Mouse (Mus musculus) right cerebral cortex, adult 18-20 months (tissue): Measurements from ENCODE around the gene Calml4.
"Not testable (repeated sequence)": the region's sequence is repeated elsewhere in the genome, so short reads cannot be mapped to it uniquely, and the experiment has no call there.

Experiments used
- DNase-seq: peaks from one replicate; pipeline ENCODE4 v3.0.0; 2022; ENCODE audit warnings: mixed read lengths

The Calml4 gene

DNA sequence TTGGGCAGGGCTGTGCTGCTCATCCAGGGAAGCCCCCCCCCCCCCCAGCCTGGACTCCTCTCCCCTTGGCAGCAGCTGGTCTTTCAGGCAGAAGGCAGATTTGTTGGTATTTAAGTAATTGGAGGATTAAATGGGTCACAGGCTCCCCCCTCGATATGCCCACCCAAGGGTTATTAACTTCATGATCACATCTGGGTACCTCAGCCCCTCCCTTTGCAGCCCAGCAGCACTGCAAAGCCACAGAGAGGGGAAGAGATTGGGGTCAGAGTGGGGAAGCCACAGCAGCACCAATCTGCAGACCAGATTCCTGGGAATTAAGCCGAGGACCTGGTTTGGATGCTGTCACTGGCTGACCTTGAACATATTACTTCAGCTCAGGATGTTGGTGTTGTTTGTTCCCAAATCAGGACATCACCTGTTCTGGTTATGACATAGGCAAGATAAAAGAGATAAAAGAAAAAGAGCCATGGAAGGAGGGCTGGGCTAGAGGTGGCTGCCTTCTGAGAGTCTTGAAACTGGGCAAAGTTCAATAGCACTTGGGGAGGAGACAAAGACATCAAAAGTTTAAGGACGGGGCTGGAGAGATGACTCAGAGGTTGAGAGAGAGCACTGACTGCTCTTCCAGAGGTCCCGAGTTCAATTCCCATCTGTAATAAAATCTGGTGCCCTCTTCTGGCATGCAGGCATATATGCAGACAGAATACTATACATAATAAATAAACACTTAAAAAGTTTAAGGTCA lies 22.0 kb upstream of the Calml4 start:
- no peak for DNase-seq

DNA sequence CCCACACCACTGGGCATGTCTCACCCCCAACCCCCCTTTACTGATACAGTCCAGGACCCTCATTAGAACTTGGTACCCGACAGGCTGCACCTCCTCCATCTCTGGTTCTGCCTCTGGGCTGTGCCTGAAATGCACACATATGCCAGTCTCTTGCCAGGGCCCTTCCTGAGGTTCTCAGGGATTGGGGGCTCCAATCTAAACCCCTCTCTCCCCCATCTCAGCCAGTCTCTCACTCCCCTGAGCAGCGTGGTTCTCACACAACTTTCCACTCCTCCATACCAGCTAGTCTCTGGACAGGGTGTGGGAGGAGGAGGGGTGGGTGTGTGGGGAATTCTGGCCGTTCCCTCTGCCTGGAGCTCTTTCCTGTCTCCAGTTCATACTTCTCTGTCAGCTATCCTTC lies 20.3 kb upstream of the Calml4 start:
- no peak for DNase-seq

DNA sequence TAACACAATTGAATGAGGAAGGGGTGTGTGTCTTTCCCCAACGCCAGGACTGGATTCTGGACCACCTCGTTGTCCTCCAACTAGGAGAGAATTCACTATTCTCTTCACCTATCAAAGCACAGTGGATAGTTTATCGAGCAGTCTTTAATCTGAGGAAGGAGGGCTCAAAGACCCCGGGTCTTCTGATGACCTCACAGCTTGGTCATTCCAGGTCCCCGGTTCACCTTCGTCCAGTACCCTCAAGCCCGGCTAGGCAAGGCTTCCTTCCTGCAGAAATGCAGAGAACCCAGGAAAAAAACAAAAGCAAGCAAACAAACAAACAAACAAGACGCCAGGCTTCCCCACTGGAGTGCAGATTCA lies 19.8 kb upstream of the Calml4 start:
- DNase-seq, result no peak

- peak; percentile 78 for DNase-seq
Measured at GRCm38 (mm10) chr9:62838506-62839171, 19.2 kb upstream of the Calml4 start, which contains the start of gene Cln6. Gene Cln6, plus strand, starts transcription at chr9:62838785.

GRCm38 (mm10) chr9:62839172-62839770 lies 18.6 kb upstream of the Calml4 start:
- DNase-seq, result no peak

- DNase-seq, result no peak
Measured at GRCm38 (mm10) chr9:62843356-62844024, 14.4 kb upstream of the Calml4 start.

GRCm38 (mm10) chr9:62844461-62844860 lies 13.4 kb upstream of the Calml4 start:
- no peak for DNase-seq

- peak; percentile 82 for DNase-seq
Measured at GRCm38 (mm10) chr9:62847694-62848093, 10.2 kb upstream of the Calml4 start.

- no peak for DNase-seq
Measured at GRCm38 (mm10) chr9:62848641-62849040, 9.2 kb upstream of the Calml4 start.

DNA sequence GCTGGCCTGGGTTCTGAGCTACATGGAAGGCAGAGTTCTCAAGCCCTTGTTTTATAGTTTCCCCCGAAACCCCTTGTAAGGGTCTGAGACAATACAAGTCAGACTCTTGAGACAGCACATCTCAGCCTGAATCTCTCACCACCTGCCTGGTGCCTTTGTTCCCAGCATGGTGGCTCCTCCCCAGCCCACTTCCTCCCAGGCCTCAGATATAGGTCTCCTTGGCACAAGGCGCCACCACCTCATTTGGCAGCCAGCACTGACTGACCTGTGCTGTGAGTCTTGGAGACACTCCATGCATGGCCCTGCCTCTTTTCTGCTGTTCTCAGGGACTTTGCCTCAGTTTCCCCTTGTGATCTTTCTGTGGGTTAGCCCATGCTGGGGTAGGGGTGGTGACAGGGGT lies 6.3 kb upstream of the Calml4 start:
- no peak for DNase-seq

DNA sequence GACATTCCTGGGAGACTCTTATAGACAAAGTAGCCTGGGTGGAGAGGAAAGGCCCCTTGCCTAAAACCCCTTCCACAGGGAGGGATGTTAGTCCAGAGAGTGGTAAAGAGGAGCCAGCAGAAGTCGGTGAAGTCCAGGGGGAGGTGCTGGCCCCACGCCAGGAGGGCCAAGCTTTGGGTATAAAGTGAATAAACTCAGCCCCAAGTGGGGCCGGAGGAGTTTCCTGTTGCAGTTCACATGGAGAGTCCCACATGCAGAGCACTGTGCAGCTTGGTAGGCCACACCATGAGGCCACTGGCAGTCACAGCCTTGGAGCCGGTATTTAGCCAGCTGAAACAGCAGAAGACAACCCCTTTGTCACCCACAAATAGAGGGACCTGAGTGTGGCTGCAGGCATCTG lies 3.4 kb upstream of the Calml4 start:
- DNase-seq, result no peak

DNA sequence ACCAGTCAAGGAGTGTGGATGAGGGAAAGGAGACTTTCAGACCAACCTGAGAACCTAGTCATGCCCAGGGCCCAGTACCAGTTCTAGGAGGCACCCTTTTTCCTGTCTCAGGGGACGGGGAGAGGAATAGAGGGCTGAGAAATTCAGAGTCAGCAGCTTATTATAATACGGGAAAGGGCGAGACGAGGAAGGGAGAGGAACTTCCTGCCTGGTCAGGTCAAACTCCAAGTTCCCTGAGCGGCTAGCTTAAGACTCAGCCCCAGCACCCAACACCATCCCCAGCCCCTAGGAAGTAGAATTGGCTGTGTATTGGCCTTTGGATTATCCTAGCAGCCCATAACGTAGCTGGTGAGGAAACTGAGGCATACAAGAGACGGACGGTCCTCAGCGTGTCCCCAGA lies 664 bp upstream of the Calml4 start:
- DNase-seq, result no peak

- no peak for DNase-seq
Measured at GRCm38 (mm10) chr9:62858266-62859019, 563 bp downstream of the Calml4 start.

- DNase-seq, result not testable (repeated sequence)
Measured at GRCm38 (mm10) chr9:62860102-62860501, 2.2 kb downstream of the Calml4 start.

GRCm38 (mm10) chr9:62860866-62861265 lies 3.0 kb downstream of the Calml4 start:
- DNase-seq, result no peak

DNA sequence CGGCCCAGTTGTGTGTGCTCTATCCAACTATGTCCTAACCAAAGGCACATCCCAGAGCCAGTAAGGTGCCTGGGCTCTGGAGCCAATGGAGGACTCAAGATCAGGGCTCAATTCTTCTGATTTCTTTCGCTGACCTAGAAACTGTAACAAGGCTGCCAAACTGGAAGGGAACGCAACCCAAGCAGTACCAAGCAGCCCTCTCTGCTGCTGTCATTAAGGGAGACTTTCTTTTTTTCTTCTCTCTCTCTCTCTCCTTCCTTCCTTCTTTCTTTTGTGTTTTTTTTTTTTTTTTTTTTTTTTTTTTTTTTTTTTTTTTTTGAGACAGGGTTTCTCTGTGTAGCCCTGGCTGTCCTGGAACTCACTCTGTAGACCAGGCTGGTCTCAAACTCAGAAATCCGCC lies 11.4 kb downstream of the Calml4 start:
- not testable (repeated sequence) for DNase-seq

DNA sequence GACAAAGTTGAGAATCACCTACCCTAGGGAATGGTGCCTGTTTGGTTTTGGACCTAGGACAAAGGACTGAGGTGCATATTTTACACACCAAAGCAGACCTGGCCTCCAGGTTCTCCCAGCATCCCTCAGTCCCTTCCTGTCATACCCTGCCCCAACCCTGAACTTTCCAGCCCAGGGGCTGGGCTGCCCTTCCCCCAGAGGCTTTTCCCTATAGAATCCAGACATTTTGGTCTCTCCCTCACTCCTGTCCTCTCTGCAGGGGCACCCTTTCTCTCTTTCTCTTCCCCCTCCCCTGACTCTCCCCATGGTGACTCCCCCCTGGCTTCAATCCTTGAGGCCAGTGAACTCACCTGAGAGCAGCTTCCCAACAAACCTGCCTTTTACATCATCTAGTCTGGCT lies 12.8 kb downstream of the Calml4 start:
- DNase-seq, result no peak

GRCm38 (mm10) chr9:62876966-62877616 lies 19.2 kb downstream of the Calml4 start:
- no peak for DNase-seq

- DNase-seq, result no peak
Measured at GRCm38 (mm10) chr9:62877825-62878224, 19.9 kb downstream of the Calml4 start.

DNA sequence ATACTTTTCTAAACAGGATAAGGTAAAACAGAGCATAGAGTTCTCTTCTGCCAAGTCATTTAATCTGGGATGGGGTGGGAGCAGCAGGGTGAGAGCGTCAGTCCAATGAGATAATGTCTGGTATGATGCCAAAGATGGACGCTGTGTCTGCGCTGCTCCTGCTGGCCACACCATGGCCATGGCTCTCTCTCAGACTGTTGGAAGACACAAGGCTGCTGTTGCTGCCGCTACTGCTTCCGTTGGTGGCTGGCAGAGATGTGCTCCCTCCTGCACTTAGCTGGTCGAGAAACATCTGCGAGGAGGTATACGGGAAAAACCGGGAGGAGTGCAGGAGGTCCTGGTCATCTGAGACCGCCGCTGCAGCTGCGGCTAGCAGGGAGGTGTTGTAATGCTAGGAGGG lies 24.0 kb downstream of the Calml4 start:
- no peak for DNase-seq

- no peak for DNase-seq
Measured at GRCm38 (mm10) chr9:62894486-62894885, 36.6 kb downstream of the Calml4 start.

- DNase-seq, result no peak
Measured at GRCm38 (mm10) chr9:62901736-62902135, 43.9 kb downstream of the Calml4 start.
